Mouse (Mus musculus) limb, embryonic 14.5 days (tissue): Measurements from ENCODE around the gene Dse. TPM values are rescaled to one million over a fixed set of nuclear protein-coding genes. Genes with fewer than 3 reads are reported as not detected.

ENCODE experiments used
- ATAC-seq: fragments of 200-750 bp; cut with Nextera tagmentation; 2 replicates; pipeline ENCODE4 v1.8.0; 2017; ENCODE audit warnings: low read depth, moderate number of reproducible peaks, moderate TSS enrichment; ENCODE audit not compliant: low FRiP score
- DNase-seq: peaks from one replicate; pipeline ENCODE4 v3.0.0-alpha.2; 2015; ENCODE audit warnings: low spot score
- H3K27ac ChIP-seq: fragments of 300-500 bp; sonication (generic); replicated peaks from 2 replicates; pipeline ENCODE4 v1.5.1; 2014; ENCODE audit warnings: low read depth, mild to moderate bottlenecking, low read length, moderate library complexity, mixed read lengths
- H3K27me3 ChIP-seq: fragments of 300-500 bp; sonication (generic); 2 replicates; pipeline ENCODE4 v1.6.1; 2014; ENCODE audit warnings: low read length, mixed read lengths; ENCODE audit not compliant: control insufficient read depth, insufficient read depth
- H3K36me3 ChIP-seq: fragments of 300-500 bp; sonication (generic); 2 replicates; pipeline ENCODE4 v1.6.1; 2014; ENCODE audit warnings: mild to moderate bottlenecking, low read length, moderate library complexity, mixed read lengths; ENCODE audit not compliant: control insufficient read depth, insufficient read depth
- H3K4me1 ChIP-seq: fragments of 300-500 bp; sonication (generic); 2 replicates; pipeline ENCODE4 v1.6.1; 2014; ENCODE audit warnings: antibody characterized with exemption, low read length, mixed read lengths; ENCODE audit not compliant: control insufficient read depth, insufficient read depth
- H3K4me2 ChIP-seq: fragments of 300-500 bp; sonication (generic); replicated peaks from 2 replicates; pipeline ENCODE4 v1.6.1; 2014; ENCODE audit warnings: low read depth, mild to moderate bottlenecking, low read length, moderate library complexity; ENCODE audit not compliant: severe bottlenecking
- H3K4me3 ChIP-seq: fragments of 300-500 bp; sonication (generic); replicated peaks from 2 replicates; pipeline ENCODE4 v1.5.1; 2014; ENCODE audit warnings: low read length
- H3K9ac ChIP-seq: fragments of 300-500 bp; sonication (generic); 2 replicates; pipeline ENCODE4 v1.6.1; 2014; ENCODE audit warnings: mild to moderate bottlenecking, low read depth, low read length, moderate library complexity; ENCODE audit not compliant: severe bottlenecking
- H3K9me3 ChIP-seq: fragments of 300-500 bp; sonication (generic); 2 replicates; pipeline ENCODE4 v1.6.1; 2016; ENCODE audit warnings: low read length; ENCODE audit not compliant: control insufficient read depth
- POLR2A ChIP-seq: fragments of 200-500 bp; IDR thresholded peaks from 2 replicates; pipeline ENCODE4 v1.8.0; 2012; ENCODE audit warnings: inconsistent platforms, mild to moderate bottlenecking, moderate library complexity, borderline replicate concordance; ENCODE audit not compliant: insufficient read depth, insufficient read length; ENCODE audit errors: extremely low read depth
- WGBS: fragments of 180-500 bp; shearing (Covaris S2); extraction: QIAGEN DNeasy Blood & Tissue Kit; methylation state at CpG from one replicate; pipeline ENCODE4 v1.1.7; 2014; 5-methylcytosine and 5-hydroxymethylcytosine counted together
- polyA plus RNA-seq, 2 experiments: library from polyadenylated mRNA; depleted of rRNA in 1 of 2; stranded (reverse) in 1 of 2; unstranded in 1 of 2; fragments of >200 nt; fragmentation: Nextera tagmentation in 1 of 2; extraction: Ambion mirVana in 1 of 2; gene quantifications; 2 replicates each; pipeline versions ENCODE4 v1.2.1 to v1.2.3; 2012 to 2014

Gene Dse
- polyA plus RNA-seq, 2 experiments, result 30.8 to 49.8 TPM

- no peak for DNase-seq
- no peaks in the 10 kb centered on the region for H3K9me3 ChIP-seq
- no peak overlapping the region for H3K9ac ChIP-seq
- no peak overlapping the region for H3K4me3 ChIP-seq
- H3K27me3 ChIP-seq, result no peaks in the 10 kb centered on the region
- no peak overlapping the region for H3K27ac ChIP-seq
- H3K4me2 ChIP-seq, result no peak overlapping the region
- WGBS, result 74% methylated on average over 4 of the region's 4 CpGs
- no peak for TF ChIP-seq POLR2A
- no peaks in the 10 kb centered on the region for H3K4me1 ChIP-seq
- no peak for ATAC-seq
- no peaks in the 10 kb centered on the region for H3K36me3 ChIP-seq
Observed at GRCm38 (mm10) chr10:34229491-34229890, 22.0 kb upstream of the Dse start.

GRCm38 (mm10) chr10:34223660-34224059 lies 16.1 kb upstream of the Dse start:
- Histone ChIP-seq H3K4me2 (no peak overlapping the region), H3K4me1 (0 out of 2 replicates have a peak, but pooled peaks cover 3% of the 10 kb centered on the region), H3K27me3 (no peaks in the 10 kb centered on the region), H3K9me3 (no peaks in the 10 kb centered on the region), H3K9ac (no peak overlapping the region), H3K27ac (no peak overlapping the region), H3K36me3 (no peaks in the 10 kb centered on the region), H3K4me3 (no peak overlapping the region)
- no peak for ATAC-seq
- DNase-seq, result no peak
- 65% methylated on average over 3 of the region's 3 CpGs for WGBS
- no peak for TF ChIP-seq POLR2A

GRCm38 (mm10) chr10:34221909-34222620 lies 14.6 kb upstream of the Dse start:
- Histone ChIP-seq H3K4me1 (0 out of 2 replicates have a peak, but pooled peaks cover 3% of the 10 kb centered on the region), H3K4me2 (no peak overlapping the region), H3K27ac (no peak overlapping the region), H3K27me3 (no peaks in the 10 kb centered on the region), H3K9me3 (no peaks in the 10 kb centered on the region), H3K4me3 (no peak overlapping the region), H3K36me3 (no peaks in the 10 kb centered on the region), H3K9ac (no peak overlapping the region)
- DNase-seq, result no peak
- TF ChIP-seq POLR2A, result no peak
- no peak for ATAC-seq
- WGBS, result 50% methylated on average over 3 of the region's 3 CpGs

GRCm38 (mm10) chr10:34218191-34218590 lies 10.7 kb upstream of the Dse start:
- Histone ChIP-seq H3K27ac (no peak overlapping the region), H3K4me2 (no peak overlapping the region), H3K9me3 (no peaks in the 10 kb centered on the region), H3K4me3 (no peak overlapping the region), H3K36me3 (no peaks in the 10 kb centered on the region), H3K4me1 (0 out of 2 replicates have a peak, but pooled peaks cover 3% of the 10 kb centered on the region), H3K9ac (no peak overlapping the region), H3K27me3 (no peaks in the 10 kb centered on the region)
- no peak for ATAC-seq
- WGBS, result 85% methylated on average over 3 of the region's 3 CpGs
- DNase-seq, result no peak
- no peak for TF ChIP-seq POLR2A

- no peaks in the 10 kb centered on the region for H3K4me1 ChIP-seq
- no peak for TF ChIP-seq POLR2A
- H3K27ac ChIP-seq, result no peak overlapping the region
- ATAC-seq (no peak), DNase-seq (no peak)
- H3K36me3 ChIP-seq, result no peaks in the 10 kb centered on the region
- H3K27me3 ChIP-seq, result no peaks in the 10 kb centered on the region
- WGBS, result 59% methylated on average over 1 of the region's 1 CpGs
- no peak overlapping the region for H3K4me2 ChIP-seq
- no peaks in the 10 kb centered on the region for H3K9me3 ChIP-seq
- H3K4me3 ChIP-seq, result no peak overlapping the region
- H3K9ac ChIP-seq, result no peak overlapping the region
Observed at GRCm38 (mm10) chr10:34215667-34216066, 8.2 kb upstream of the Dse start.
